Mouse (Mus musculus): ENCODE data around the gene Cnot10. TPM values are rescaled to one million over a fixed set of nuclear protein-coding genes. Genes with fewer than 3 reads are reported as not detected.
A peak's percentile ranks its signal among the peaks of the same experiment; 100 is the strongest.

The Cnot10 gene
- polyA plus RNA-seq, 1 experiment from 2014 or later = 57.8 TPM

DNA sequence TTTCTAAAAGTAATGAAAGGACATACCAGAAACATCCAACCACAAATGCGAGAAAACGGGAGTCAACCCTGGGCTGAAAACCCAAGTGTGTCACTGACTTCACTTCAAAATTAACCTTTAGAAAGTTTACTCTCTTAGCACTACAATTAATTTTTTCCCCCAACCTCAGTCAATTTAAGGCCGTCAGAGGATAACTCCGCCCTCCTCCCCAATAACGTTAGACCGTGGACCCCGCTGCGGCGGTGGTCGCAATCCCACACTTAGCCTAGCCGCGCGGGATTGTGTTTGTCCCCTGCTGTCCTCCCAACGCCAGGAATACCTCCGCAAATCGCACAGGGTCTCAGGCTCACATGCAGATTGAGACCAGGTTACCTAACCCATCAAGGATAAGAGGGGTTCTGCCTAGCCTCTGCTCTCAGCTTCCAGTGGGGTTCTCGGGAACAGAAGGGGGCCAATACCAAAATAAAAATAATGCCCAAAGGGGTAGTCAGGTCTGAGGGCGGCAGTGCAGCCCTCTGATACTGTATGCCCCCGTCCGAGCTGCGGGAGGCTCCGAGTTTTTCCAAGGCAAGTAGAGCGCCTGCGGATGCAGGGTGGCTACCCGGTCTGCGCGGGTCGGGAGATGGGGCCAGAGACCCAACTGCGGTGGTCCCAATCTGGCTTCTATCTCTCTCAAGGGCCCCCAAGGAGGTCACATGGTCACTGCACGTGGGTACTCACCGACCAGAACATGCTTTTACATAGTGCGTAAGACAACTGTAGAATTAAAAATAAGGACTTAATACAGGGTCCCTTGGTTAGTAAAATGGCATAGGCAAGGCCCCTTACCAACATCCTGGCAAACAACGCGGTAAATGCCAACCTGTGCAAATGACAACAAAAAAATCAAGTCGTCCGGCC, 79.0 kb downstream of the Cnot10 start:
- WGBS = 4% methylated on average over 36 of the region's 36 CpGs
- Histone ChIP-seq H3K27ac (ENCODE audit: low read length) (no peak overlapping the region), H3K9me3 (replicated peaks; ENCODE audit: control insufficient read depth, low read length) (no peaks in the 10 kb centered on the region), H3K4me3 (replicated peaks; ENCODE audit: low read length) (peak overlapping the region; percentile 54), H3K27me3 (ENCODE audit: control insufficient read depth, insufficient read depth, low read length) (peaks cover 42% of the 10 kb centered on the region), H3K4me1 (ENCODE audit: control insufficient read depth, insufficient read depth, low read length) (peaks cover 14% of the 10 kb centered on the region), H3K4me2 (ENCODE audit: low read depth, low read length) (peak overlapping the region; percentile 67), H3K9ac (ENCODE audit: low read length) (peak overlapping the region; percentile 64), H3K36me3 (ENCODE audit: control insufficient read depth, insufficient read depth, low read length) (no peaks in the 10 kb centered on the region)
- no peak for ATAC-seq (ENCODE audit: insufficient read depth, low FRiP score)

DNA sequence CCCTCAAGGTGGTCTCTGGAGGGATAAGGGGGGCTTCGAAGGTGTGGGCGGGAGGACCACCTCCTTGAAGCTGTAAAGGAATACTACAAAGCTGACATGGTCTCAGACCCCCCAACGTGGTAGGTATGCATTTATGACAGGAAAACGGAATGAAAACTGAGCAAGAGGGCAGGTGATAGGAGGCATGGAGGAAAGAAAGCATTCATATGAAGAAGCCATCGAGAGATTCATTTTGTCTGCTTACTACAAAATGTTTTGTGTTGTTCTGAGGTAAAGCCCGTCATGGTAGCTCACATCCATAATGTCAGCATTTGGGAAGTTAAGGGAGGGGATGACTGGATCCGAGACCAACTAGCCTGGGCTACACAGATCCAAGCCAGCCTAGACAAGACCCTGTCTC, 79.8 kb downstream of the Cnot10 start:
- H3K4me2 ChIP-seq (ENCODE audit: low read depth, low read length) = peak overlapping the region; percentile 67
- H3K4me1 ChIP-seq (ENCODE audit: control insufficient read depth, insufficient read depth, low read length) = peaks cover 14% of the 10 kb centered on the region
- H3K27ac ChIP-seq (ENCODE audit: low read length) = no peak overlapping the region
- no peaks in the 10 kb centered on the region for H3K36me3 ChIP-seq (ENCODE audit: control insufficient read depth, insufficient read depth, low read length)
- H3K27me3 ChIP-seq (ENCODE audit: control insufficient read depth, insufficient read depth, low read length) = peaks cover 42% of the 10 kb centered on the region
- peak overlapping the region; percentile 54 for H3K4me3 ChIP-seq (replicated peaks; ENCODE audit: low read length)
- no peaks in the 10 kb centered on the region for H3K9me3 ChIP-seq (replicated peaks; ENCODE audit: control insufficient read depth, low read length)
- WGBS = 29% methylated on average over 7 of the region's 7 CpGs
- 0 out of 2 replicates have a peak overlapping the region, but pooled peaks have one; percentile 64 for H3K9ac ChIP-seq (ENCODE audit: low read length)
- no peak for ATAC-seq (ENCODE audit: insufficient read depth, low FRiP score)

DNA sequence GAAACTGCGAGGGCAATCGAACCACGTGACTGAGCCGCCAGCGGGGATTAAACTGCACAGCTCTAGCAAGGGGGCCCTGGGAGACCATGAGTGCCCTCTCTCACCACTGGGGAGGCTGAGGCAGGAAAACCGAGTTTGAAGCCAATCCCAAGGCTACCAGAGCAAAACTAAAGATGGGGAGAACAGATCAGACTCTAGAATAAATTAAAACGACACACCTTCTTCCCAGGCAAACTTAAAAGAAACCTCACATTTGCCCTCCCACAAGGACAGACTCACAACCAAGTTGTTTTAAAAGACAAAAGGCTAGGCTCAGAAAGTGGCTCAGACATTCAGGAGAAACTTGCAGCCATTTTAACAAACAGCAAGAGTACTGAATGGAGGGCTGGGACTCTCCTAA, 82.9 kb downstream of the Cnot10 start:
- WGBS = 29% methylated on average over 7 of the region's 7 CpGs

DNA sequence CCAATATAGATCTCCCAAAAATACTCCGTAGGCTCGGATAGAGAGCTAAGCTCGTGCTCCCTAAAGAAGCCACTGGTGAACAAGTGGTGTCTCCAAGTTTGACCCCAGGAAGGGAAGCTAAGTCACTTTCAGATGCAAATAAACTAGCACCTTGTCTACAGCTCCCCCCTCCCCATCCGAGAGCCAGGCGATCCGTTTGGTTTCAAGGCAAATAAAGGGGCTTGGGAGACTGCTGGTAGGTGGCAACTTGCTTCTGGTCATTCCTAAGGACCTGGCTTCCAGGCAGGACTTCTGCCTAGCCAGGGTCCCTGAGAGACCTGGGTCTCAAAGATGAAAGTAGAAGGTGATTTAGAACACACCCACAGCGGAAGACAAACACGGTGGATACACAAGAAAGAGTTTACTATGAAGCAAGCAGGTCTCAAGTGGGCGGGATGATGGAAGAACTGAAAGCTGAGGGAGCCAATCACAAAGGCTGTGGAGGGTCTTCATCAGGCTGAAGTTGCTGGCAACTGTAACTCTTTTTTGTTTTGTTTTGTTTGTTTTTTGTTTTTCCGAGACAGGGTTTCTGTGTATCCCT, 83.6 kb downstream of the Cnot10 start:
- H3K4me1 ChIP-seq (ENCODE audit: control insufficient read depth, insufficient read depth, low read length) = 0 out of 2 replicates have a peak, but pooled peaks cover 4% of the 10 kb centered on the region
- no peak for ATAC-seq (ENCODE audit: insufficient read depth, low FRiP score)
- H3K4me2 ChIP-seq (ENCODE audit: low read depth, low read length) = peak overlapping the region; percentile 23; the same call in 1 of the 2 replicates
- peak overlapping the region; percentile 51; the same call in 1 of the 2 replicates for H3K27ac ChIP-seq (ENCODE audit: low read length)
- H3K9me3 ChIP-seq (replicated peaks; ENCODE audit: control insufficient read depth, low read length) = no peaks in the 10 kb centered on the region
- H3K9ac ChIP-seq (ENCODE audit: low read length) = no peak overlapping the region
- WGBS = 49% methylated on average over 10 of the region's 10 CpGs
- H3K27me3 ChIP-seq (ENCODE audit: control insufficient read depth, insufficient read depth, low read length) = peaks cover 15% of the 10 kb centered on the region
- no peak overlapping the region for H3K4me3 ChIP-seq (replicated peaks; ENCODE audit: low read length)
- H3K36me3 ChIP-seq (ENCODE audit: control insufficient read depth, insufficient read depth, low read length) = no peaks in the 10 kb centered on the region

More for the DNA sequence above, 82.9 kb downstream of the Cnot10 start:
- H3K4me3 ChIP-seq (replicated peaks; ENCODE audit: low read length) = no peak overlapping the region
- H3K36me3 ChIP-seq (ENCODE audit: control insufficient read depth, insufficient read depth, low read length) = no peaks in the 10 kb centered on the region
- H3K27me3 ChIP-seq (ENCODE audit: control insufficient read depth, insufficient read depth, low read length) = peaks cover 22% of the 10 kb centered on the region
- no peak overlapping the region for H3K9ac ChIP-seq (ENCODE audit: low read length)
- H3K4me1 ChIP-seq (ENCODE audit: control insufficient read depth, insufficient read depth, low read length) = 0 out of 2 replicates have a peak, but pooled peaks cover 4% of the 10 kb centered on the region
- 0 out of 2 replicates have a peak overlapping the region, but pooled peaks have one; percentile 5 for H3K4me2 ChIP-seq (ENCODE audit: low read depth, low read length)
- ATAC-seq (ENCODE audit: insufficient read depth, low FRiP score) = no peak
- H3K27ac ChIP-seq (ENCODE audit: low read length) = peak overlapping the region; percentile 46; the same call in 1 of the 2 replicates
- no peaks in the 10 kb centered on the region for H3K9me3 ChIP-seq (replicated peaks; ENCODE audit: control insufficient read depth, low read length)

DNA sequence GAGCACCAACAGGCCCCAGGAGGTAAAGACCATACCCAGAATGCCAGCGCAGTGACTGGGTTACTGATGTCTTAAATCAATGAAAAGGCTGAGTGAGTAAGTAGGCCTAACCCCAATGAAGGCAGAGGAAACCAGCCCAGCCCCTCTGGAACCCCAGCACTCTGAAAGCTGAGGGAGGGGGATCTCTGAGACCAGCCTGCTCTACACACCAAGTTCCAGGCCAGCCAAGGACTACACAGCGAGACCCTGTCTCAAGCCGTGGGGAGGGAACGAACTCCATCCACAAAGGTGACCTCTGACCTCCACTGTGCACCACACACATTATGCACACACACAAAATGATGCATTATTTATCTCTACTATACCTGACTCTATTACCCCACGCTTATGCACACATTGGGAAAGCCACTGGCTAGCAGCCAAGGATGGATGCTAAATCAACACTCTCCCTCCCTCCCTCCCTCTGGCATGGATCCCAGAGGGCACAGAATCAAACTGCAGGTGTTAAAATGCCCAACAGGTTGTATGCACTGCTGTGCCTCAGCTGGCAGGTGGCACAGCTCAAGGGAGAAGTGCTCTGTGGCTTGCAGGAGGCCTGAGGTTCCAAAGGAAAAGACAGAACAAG, 85.5 kb downstream of the Cnot10 start:
- ATAC-seq (ENCODE audit: insufficient read depth, low FRiP score) = peak; percentile 89
- no peak overlapping the region for H3K4me3 ChIP-seq (replicated peaks; ENCODE audit: low read length)
- H3K27me3 ChIP-seq (ENCODE audit: control insufficient read depth, insufficient read depth, low read length) = no peaks in the 10 kb centered on the region
- no peak overlapping the region for H3K9ac ChIP-seq (ENCODE audit: low read length)
- no peaks in the 10 kb centered on the region for H3K36me3 ChIP-seq (ENCODE audit: control insufficient read depth, insufficient read depth, low read length)
- WGBS = 38% methylated on average over 5 of the region's 5 CpGs
- H3K4me2 ChIP-seq (ENCODE audit: low read depth, low read length) = no peak overlapping the region
- peak overlapping the region; percentile 75 for H3K27ac ChIP-seq (ENCODE audit: low read length)
- no peaks in the 10 kb centered on the region for H3K9me3 ChIP-seq (replicated peaks; ENCODE audit: control insufficient read depth, low read length)
- H3K4me1 ChIP-seq (ENCODE audit: control insufficient read depth, insufficient read depth, low read length) = 0 out of 2 replicates have a peak, but pooled peaks cover 4% of the 10 kb centered on the region

DNA sequence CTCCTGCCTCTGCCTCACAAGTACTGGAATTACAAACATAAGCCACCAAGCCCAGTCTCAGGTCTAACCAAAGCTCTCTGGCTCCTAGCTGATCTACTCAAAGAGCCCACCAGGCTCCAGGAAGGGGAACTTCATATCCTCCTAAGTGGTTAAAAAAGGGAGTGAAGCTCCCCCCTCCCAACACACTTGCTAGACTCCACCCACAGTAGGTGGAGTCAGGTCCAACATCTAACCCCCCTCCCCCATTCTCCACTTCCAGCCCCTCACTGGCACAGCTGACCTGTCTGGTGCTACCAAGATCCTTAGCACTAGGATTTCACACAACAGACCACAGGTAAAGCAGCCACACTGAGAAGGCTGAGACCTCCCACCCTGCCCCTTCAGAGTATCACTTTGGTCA, 86.2 kb downstream of the Cnot10 start:
- no peaks in the 10 kb centered on the region for H3K27me3 ChIP-seq (ENCODE audit: control insufficient read depth, insufficient read depth, low read length)
- no peak overlapping the region for H3K9ac ChIP-seq (ENCODE audit: low read length)
- H3K4me1 ChIP-seq (ENCODE audit: control insufficient read depth, insufficient read depth, low read length) = 0 out of 2 replicates have a peak, but pooled peaks cover 4% of the 10 kb centered on the region
- ATAC-seq (ENCODE audit: insufficient read depth, low FRiP score) = no peak
- no peaks in the 10 kb centered on the region for H3K36me3 ChIP-seq (ENCODE audit: control insufficient read depth, insufficient read depth, low read length)
- H3K4me2 ChIP-seq (ENCODE audit: low read depth, low read length) = no peak overlapping the region
- H3K9me3 ChIP-seq (replicated peaks; ENCODE audit: control insufficient read depth, low read length) = no peaks in the 10 kb centered on the region
- H3K27ac ChIP-seq (ENCODE audit: low read length) = peak overlapping the region; percentile 47
- no peak overlapping the region for H3K4me3 ChIP-seq (replicated peaks; ENCODE audit: low read length)

DNA sequence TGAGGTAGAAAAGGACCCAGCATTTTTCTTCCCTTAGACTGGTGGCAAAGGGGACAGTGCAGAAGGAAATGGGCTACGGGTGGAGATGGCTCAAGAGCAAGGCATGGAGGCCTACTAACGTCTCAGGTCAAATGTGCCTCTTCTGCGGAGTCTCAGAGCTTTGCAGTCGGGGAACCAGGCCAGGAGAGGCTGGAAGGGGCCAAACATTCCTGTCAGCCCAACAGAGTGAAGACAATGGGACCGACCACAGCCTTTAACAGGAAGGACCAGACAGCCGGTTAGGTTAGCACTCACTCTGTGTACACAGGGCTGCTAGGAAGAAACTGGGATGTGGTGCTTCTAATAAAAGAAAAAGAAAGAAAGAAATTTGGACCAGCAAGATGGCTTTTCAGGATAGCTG, 90.0 kb downstream of the Cnot10 start:
- no peak for ATAC-seq (ENCODE audit: insufficient read depth, low FRiP score)
- H3K4me1 ChIP-seq (ENCODE audit: control insufficient read depth, insufficient read depth, low read length) = peaks cover 8% of the 10 kb centered on the region

DNA sequence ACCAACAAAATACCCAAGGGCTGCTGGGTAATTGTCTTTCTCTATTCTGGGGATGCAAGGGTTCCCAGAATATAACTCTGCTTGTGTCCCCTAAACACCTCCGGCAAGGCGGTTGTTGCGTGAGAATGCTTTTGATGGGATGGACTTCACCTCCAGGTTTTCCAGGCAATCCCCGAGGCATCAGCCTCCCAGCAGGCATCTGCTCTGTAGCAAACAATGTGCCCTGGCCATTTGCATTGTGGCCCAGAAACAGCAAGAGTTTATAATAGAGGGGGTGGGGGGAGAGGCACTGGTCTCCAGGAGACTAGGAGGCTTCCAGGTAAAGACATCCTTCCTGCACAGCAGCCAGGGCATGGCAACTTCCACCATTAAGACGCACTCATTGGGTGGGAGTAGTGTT, 90.9 kb downstream of the Cnot10 start:
- H3K9me3 ChIP-seq (replicated peaks; ENCODE audit: control insufficient read depth, low read length) = no peaks in the 10 kb centered on the region
- peaks cover 12% of the 10 kb centered on the region for H3K4me1 ChIP-seq (ENCODE audit: control insufficient read depth, insufficient read depth, low read length)
- ATAC-seq (ENCODE audit: insufficient read depth, low FRiP score) = no peak
- no peaks in the 10 kb centered on the region for H3K27me3 ChIP-seq (ENCODE audit: control insufficient read depth, insufficient read depth, low read length)
- 57% methylated on average over 5 of the region's 5 CpGs for WGBS
- peak overlapping the region; percentile 29; the same call in 1 of the 2 replicates for H3K27ac ChIP-seq (ENCODE audit: low read length)
- no peak overlapping the region for H3K4me3 ChIP-seq (replicated peaks; ENCODE audit: low read length)
- H3K9ac ChIP-seq (ENCODE audit: low read length) = no peak overlapping the region
- no peaks in the 10 kb centered on the region for H3K36me3 ChIP-seq (ENCODE audit: control insufficient read depth, insufficient read depth, low read length)
- no peak overlapping the region for H3K4me2 ChIP-seq (ENCODE audit: low read depth, low read length)

More for the DNA sequence above, 90.0 kb downstream of the Cnot10 start:
- no peak overlapping the region for H3K4me3 ChIP-seq (replicated peaks; ENCODE audit: low read length)
- H3K36me3 ChIP-seq (ENCODE audit: control insufficient read depth, insufficient read depth, low read length) = no peaks in the 10 kb centered on the region
- peak overlapping the region; percentile 3; the same call in 1 of the 2 replicates for H3K27ac ChIP-seq (ENCODE audit: low read length)
- no peaks in the 10 kb centered on the region for H3K9me3 ChIP-seq (replicated peaks; ENCODE audit: control insufficient read depth, low read length)
- no peak overlapping the region for H3K9ac ChIP-seq (ENCODE audit: low read length)
- H3K4me2 ChIP-seq (ENCODE audit: low read depth, low read length) = no peak overlapping the region
- no peaks in the 10 kb centered on the region for H3K27me3 ChIP-seq (ENCODE audit: control insufficient read depth, insufficient read depth, low read length)
- WGBS = 32% methylated on average over 6 of the region's 6 CpGs
